Mouse (Mus musculus) left cerebral cortex, postnatal 25 days (tissue): ENCODE measurements around the gene Olfr127. TPM values are rescaled to one million over a fixed set of nuclear protein-coding genes. Genes with fewer than 3 reads are reported as not detected.
"Not testable (repeated sequence)": the region's sequence is repeated elsewhere in the genome, so short reads cannot be mapped to it uniquely, and the experiment has no call there.

Source experiments
- DNase-seq, 2 experiments: peaks; one replicate each; pipeline ENCODE4 v3.0.0; 2022; ENCODE audit warnings: low spot score in 2 of 2, mixed read lengths in 1 of 2
- intact Hi-C: fragments of 180-260 bp; cut with DNase I; formaldehyde crosslinking; loops from one replicate; pipeline ENCODE4 v1.15.1; 2025
- total RNA-seq, 2 experiments: library from RNA; stranded (reverse); gene quantifications; 2 replicates each; pipeline ENCODE4 v1.2.3; 2021

The Olfr127 gene
- total RNA-seq: not detected

DNA sequence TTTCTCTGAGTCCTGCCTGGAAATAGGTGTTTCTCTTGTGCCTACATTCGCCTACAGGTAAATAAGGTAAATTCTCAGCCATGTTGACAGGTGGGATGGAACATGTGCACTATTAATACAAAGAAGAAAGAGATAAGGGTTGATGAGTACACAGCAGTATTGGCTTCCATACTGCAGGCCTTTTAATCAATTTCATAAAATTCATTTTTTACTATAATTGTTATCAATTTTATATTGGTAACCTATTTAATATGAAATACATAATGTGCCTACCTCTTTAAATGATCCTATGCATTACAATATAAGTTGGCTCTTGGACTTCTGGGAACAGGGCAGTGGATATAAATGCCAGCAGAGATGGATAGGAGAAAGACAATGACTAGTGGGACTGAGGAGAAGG lies at the start of gene Olfr127:
TSS of gene Olfr127 (plus strand) at position 301 of the 400 bp plus-strand sequence.
- intact Hi-C loops: no loop called here
- no peak for DNase-seq

- DNase-seq: no peak
- intact Hi-C loops: no loop called here
Measured at GRCm38 (mm10) chr17:37863901-37864300, 36.3 kb upstream of the Olfr127 start.

DNA sequence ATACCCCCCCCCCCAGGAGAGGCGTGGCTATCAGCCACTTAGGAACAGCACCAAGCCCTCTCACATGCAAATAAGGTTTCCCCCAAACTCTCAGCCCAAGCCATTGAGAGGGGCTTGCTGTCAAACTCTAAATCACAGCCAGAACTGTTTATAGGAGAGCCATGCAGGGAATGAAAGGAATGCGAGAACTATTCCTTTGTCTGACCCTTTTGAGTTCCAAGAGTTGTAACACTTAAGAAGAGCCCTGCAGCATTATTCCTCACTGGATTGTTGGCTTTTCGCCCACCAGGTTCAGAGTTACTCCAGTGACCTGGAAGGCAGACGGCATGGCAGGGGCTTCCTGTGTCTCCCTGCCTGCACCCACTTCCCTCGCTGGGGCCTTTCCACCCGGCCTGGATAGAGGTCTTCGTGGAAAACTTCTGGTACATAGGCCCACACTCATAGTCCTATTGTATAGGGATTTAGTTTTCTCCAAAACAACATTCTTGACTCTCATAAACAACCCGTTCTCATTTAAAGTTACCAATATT lies 30.5 kb upstream of the Olfr127 start:
- DNase-seq: no peak
- intact Hi-C loops: no loop called here

- intact Hi-C loops: no loop called here
- no peak for DNase-seq
Measured at GRCm38 (mm10) chr17:37873830-37874229, 26.4 kb upstream of the Olfr127 start.

- intact Hi-C loops: not testable (repeated sequence)
Measured at GRCm38 (mm10) chr17:37906821-37907220, 6.6 kb downstream of the Olfr127 start.

GRCm38 (mm10) chr17:37920248-37920647 lies 20.0 kb downstream of the Olfr127 start, which contains the start of gene Olfr128:
Gene Olfr128 (plus strand): TSS chr17:37920548.
- intact Hi-C loops: no loop called here

More at GRCm38 (mm10) chr17:37906821-37907220, 6.6 kb downstream of the Olfr127 start:
- not testable (repeated sequence) for DNase-seq

GRCm38 (mm10) chr17:37952979-37953378 lies 52.7 kb downstream of the Olfr127 start, which contains the start of gene Olfr761:
Gene Olfr761 (minus strand): TSS chr17:37953079.
- no peak for DNase-seq
- intact Hi-C loops: no loop called here

More at GRCm38 (mm10) chr17:37920248-37920647, 20.0 kb downstream of the Olfr127 start, which contains the start of gene Olfr128:
- no peak for DNase-seq

Other genes with a start within 250 kb of the Olfr127 start
- gene Olfr117, start 236.7 kb upstream of the Olfr127 start, total RNA-seq: not detected
- not detected for gene Olfr118, start 233.4 kb upstream of the Olfr127 start, total RNA-seq
- not detected for gene Olfr119, start 203.9 kb upstream of the Olfr127 start, total RNA-seq
- not detected for gene Olfr120, start 178.6 kb upstream of the Olfr127 start, total RNA-seq
- gene Olfr121, start 151.6 kb upstream of the Olfr127 start, total RNA-seq: not detected
- not detected for gene Olfr122, start 131.8 kb upstream of the Olfr127 start, total RNA-seq
- not detected for gene Olfr123, start 106.9 kb upstream of the Olfr127 start, total RNA-seq
- not detected for gene Olfr124, start 100.5 kb upstream of the Olfr127 start, total RNA-seq
- not detected for gene Olfr125, start 67.5 kb upstream of the Olfr127 start, total RNA-seq
- not detected for gene Olfr126, start 53.0 kb upstream of the Olfr127 start, total RNA-seq
- gene Olfr128, start 20.1 kb downstream of the Olfr127 start, total RNA-seq: not detected
- not detected for gene Olfr761, start 52.6 kb downstream of the Olfr127 start, total RNA-seq
- gene Olfr129, start 159.6 kb downstream of the Olfr127 start, total RNA-seq: not detected
- not detected for gene Olfr130, start 163.5 kb downstream of the Olfr127 start, total RNA-seq
- not detected for gene Olfr131, start 188.3 kb downstream of the Olfr127 start, total RNA-seq
- gene Olfr132, start 234.1 kb downstream of the Olfr127 start, total RNA-seq: not detected
- gene Olfr133, start 244.8 kb downstream of the Olfr127 start, total RNA-seq: not detected